Mouse (Mus musculus): ENCODE results near the gene Greb1. TPM values are rescaled to one million over a fixed set of nuclear protein-coding genes. Genes with fewer than 3 reads are reported as not detected.

Greb1 gene
- polyA plus RNA-seq, 1 experiment, result 0.59 TPM

DNA sequence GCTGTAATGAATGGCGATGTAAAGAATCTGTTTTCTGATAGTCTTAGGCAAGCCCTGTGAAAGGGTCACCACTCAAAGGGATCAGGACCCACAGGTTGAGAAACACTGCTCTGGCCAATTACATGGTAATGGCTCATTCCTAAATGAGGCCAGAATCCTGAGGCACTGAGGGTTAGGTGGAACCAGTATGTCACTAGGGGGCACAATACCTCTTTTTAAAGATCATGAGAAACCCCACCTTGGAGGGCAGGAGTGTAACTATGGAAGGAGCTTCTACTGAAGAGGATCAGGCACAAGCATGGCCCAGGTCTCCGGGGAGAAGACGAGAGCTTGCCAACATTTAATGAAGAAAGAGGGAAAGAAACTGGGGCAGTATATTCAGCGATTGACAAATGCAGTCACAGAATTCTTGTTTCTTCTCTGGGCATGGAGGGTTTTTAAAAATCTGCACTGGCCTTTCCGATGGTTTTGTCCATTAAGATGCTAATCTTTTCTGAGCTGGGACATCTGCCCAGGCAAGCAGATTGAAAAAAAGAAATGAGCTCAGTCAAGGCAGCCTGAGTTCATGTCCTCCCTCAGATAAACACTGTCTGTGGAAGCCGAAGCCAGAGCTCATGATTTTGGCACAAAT is 137.6 kb downstream of the Greb1 start:
- WGBS, result 62% methylated on average over 6 of the region's 6 CpGs
- TF ChIP-seq CTCF (conservative IDR thresholded peaks at IDR 0.05; ENCODE audit: insufficient read depth, insufficient read length, low read depth, low read length) (no peak), POLR2A (IDR thresholded peaks at IDR 0.05; ENCODE audit: low read depth, low read length) (no peak)
- Histone ChIP-seq H3K27ac (ENCODE audit: insufficient read depth, low read depth, low read length) (no peak overlapping the region), H3K4me1 (ENCODE audit: control insufficient read depth, insufficient read depth, low read length) (no peaks in the 10 kb centered on the region), H3K4me3 (ENCODE audit: insufficient read depth, low read depth, low read length) (no peak overlapping the region), H3K36me3 (ENCODE audit: control insufficient read depth, insufficient read depth, low read length) (no peaks in the 10 kb centered on the region), H3K27me3 (replicated peaks; ENCODE audit: control insufficient read depth, insufficient read depth, low read length) (no peaks in the 10 kb centered on the region)
- no peak for DNase-seq

DNA sequence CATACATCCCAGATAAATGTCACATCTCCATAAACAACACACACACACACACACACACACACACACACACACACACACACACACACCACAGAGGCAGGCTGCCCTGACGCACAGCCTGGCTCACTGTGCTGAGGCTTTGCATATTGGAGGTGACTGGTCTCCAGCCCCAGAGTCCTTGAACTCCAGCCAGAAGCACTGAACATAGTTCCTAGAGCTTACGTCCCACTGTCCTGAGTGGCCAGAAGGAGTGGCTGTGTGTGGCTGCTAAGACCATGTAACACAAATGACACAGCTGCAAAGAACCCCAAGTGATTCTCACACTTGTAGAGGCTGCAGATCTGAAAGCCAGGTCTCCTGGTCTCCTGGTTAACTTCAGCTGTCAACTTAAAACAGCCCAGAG is 138.8 kb downstream of the Greb1 start:
- H3K4me1 ChIP-seq (ENCODE audit: control insufficient read depth, insufficient read depth, low read length), result no peaks in the 10 kb centered on the region

DNA sequence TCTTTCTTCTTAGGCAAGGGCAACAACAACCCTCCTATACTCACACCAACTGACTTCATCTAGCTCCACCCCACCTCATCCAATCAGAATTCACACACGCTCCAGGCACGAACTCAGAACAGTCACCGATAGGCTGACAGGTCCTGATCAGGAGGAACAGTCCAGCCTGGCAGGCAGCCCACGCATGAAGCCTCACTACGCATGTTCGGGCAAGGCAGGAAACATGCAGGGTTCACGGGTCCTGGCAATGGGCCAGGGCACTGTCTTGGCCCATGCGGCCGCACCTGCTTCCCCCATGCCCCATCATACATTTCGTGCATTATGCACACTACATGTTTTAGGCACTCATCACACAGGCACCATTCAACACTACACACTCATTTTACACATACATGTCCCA is 139.2 kb downstream of the Greb1 start:
- Histone ChIP-seq H3K27me3 (replicated peaks; ENCODE audit: control insufficient read depth, insufficient read depth, low read length) (no peaks in the 10 kb centered on the region), H3K36me3 (ENCODE audit: control insufficient read depth, insufficient read depth, low read length) (no peaks in the 10 kb centered on the region), H3K27ac (ENCODE audit: insufficient read depth, low read depth, low read length) (no peak overlapping the region), H3K4me1 (ENCODE audit: control insufficient read depth, insufficient read depth, low read length) (no peaks in the 10 kb centered on the region), H3K4me3 (ENCODE audit: insufficient read depth, low read depth, low read length) (no peak overlapping the region)
- WGBS, result 75% methylated on average over 10 of the region's 10 CpGs
- no peak for DNase-seq
- TF ChIP-seq CTCF (conservative IDR thresholded peaks at IDR 0.05; ENCODE audit: insufficient read depth, insufficient read length, low read depth, low read length) (no peak), POLR2A (IDR thresholded peaks at IDR 0.05; ENCODE audit: low read depth, low read length) (no peak)

More for the DNA sequence above, 138.8 kb downstream of the Greb1 start:
- Histone ChIP-seq H3K36me3 (ENCODE audit: control insufficient read depth, insufficient read depth, low read length) (no peaks in the 10 kb centered on the region), H3K27ac (ENCODE audit: insufficient read depth, low read depth, low read length) (no peak overlapping the region), H3K4me3 (ENCODE audit: insufficient read depth, low read depth, low read length) (no peak overlapping the region), H3K27me3 (replicated peaks; ENCODE audit: control insufficient read depth, insufficient read depth, low read length) (no peaks in the 10 kb centered on the region)
- DNase-seq, result no peak
- WGBS, result 70% methylated on average over 2 of the region's 2 CpGs
- TF ChIP-seq CTCF (conservative IDR thresholded peaks at IDR 0.05; ENCODE audit: insufficient read depth, insufficient read length, low read depth, low read length) (no peak), POLR2A (IDR thresholded peaks at IDR 0.05; ENCODE audit: low read depth, low read length) (no peak)

DNA sequence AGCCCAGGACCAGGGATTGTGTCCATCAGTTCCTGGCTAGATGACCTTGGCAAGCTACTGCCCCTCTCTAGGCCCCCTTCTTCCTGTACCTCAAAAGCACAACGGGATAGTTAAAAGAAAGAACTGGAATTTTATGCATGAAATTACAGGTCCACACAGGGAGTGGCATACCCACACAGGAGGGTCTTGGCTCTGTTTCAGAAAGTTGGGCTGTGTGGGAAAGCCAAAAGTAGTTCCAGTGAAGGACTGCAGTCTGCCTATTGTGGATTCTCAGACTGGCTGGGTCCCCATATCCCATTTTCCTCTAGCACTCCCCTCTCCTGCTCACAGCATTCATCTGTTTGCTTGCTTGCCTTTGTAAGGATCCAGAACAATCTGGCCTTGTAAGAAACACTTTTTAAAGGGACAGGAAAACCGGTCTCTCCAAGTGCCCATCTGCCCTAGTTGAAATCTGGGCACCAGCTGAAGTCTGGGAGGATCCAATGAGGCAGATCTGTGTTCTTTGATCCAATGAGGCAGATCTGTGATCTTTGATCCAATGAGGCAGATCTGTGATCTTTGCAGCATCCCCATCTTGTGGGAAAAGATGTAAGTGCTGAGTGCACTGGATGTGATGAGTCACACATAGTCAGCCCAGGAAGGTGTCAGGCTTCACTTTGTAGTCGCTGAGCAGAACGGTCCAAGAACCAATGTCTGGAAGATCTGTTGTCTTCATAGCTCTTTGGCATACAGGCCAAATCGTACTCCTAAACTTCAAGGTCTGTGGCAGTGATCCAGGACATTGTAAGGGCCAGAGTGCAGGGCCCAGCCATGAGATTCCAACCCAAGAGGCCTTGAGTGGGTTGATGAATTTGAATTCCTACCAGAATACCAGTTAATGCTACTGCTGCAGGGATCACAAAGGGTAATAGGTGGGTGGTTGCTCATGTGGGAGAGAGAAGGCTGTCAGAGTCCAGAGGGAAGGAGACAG is 143.5 kb downstream of the Greb1 start:
- WGBS, result 43% methylated on average over 5 of the region's 5 CpGs
- H3K36me3 ChIP-seq (ENCODE audit: control insufficient read depth, insufficient read depth, low read length), result no peaks in the 10 kb centered on the region
- H3K4me1 ChIP-seq (ENCODE audit: control insufficient read depth, insufficient read depth, low read length), result no peaks in the 10 kb centered on the region
- H3K27me3 ChIP-seq (replicated peaks; ENCODE audit: control insufficient read depth, insufficient read depth, low read length), result no peaks in the 10 kb centered on the region
- TF ChIP-seq POLR2A (IDR thresholded peaks at IDR 0.05; ENCODE audit: low read depth, low read length), result no peak
- no peak for TF ChIP-seq CTCF (conservative IDR thresholded peaks at IDR 0.05; ENCODE audit: insufficient read depth, insufficient read length, low read depth, low read length)
- no peak overlapping the region for H3K4me3 ChIP-seq (ENCODE audit: insufficient read depth, low read depth, low read length)
- no peak for DNase-seq
- H3K27ac ChIP-seq (ENCODE audit: insufficient read depth, low read depth, low read length), result no peak overlapping the region

DNA sequence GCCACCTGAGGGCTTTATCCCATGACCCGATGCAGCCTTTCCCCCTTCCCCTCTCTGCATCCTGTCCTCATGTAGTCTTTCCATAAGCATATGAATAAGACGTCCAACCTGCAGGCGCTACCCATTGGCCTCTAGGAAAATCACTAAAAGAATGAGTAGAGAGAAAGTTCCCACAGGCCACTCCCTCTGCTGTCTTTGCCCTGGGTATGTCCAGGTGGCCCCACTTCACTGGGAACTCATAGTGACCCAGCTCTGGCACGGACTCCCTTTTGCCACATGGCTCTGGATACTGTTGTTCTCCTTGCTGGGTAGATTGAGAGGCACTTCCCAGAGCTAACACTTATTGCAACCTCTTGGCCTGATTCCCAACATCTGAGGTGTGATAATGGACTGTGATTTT is 145.1 kb downstream of the Greb1 start:
- H3K4me3 ChIP-seq (ENCODE audit: insufficient read depth, low read depth, low read length), result no peak overlapping the region
- TF ChIP-seq CTCF (conservative IDR thresholded peaks at IDR 0.05; ENCODE audit: insufficient read depth, insufficient read length, low read depth, low read length) (no peak), POLR2A (IDR thresholded peaks at IDR 0.05; ENCODE audit: low read depth, low read length) (no peak)
- H3K27me3 ChIP-seq (replicated peaks; ENCODE audit: control insufficient read depth, insufficient read depth, low read length), result no peaks in the 10 kb centered on the region
- H3K36me3 ChIP-seq (ENCODE audit: control insufficient read depth, insufficient read depth, low read length), result no peaks in the 10 kb centered on the region
- 82% methylated on average over 4 of the region's 4 CpGs for WGBS
- no peaks in the 10 kb centered on the region for H3K4me1 ChIP-seq (ENCODE audit: control insufficient read depth, insufficient read depth, low read length)
- no peak for DNase-seq
- H3K27ac ChIP-seq (ENCODE audit: insufficient read depth, low read depth, low read length), result no peak overlapping the region

DNA sequence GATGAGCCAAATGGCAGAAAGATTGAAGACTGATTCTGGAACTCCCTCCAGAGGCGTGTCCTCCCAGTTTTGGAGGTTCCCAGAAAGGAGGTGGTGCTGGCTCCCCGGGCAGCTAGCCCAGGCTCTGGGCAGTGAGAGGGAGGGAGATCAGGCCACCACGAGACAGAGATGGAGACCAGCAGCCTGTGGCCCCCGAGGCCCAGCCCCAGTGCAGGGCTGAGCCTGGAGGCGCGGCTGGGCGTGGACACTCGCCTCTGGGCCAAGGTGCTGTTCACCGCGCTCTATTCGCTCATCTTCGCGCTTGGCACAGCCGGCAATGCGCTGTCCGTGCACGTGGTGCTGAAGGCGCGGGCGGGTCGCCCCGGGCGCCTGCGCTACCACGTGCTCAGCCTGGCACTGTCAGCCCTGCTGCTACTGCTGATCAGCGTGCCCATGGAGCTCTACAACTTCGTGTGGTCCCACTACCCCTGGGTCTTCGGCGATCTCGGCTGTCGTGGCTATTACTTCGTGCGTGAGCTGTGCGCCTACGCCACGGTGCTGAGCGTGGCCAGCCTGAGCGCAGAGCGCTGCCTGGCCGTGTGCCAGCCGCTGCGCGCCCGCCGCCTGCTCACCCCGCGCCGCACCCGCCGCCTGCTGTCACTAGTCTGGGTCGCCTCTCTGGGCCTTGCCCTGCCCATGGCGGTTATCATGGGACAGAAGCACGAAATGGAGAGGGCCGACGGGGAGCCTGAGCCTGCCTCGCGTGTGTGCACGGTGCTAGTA is 147.2 kb downstream of the Greb1 start, which contains the start of gene Ntsr2:
TSS of gene Ntsr2 (plus strand) at position 51 of the 762 bp plus-strand sequence.
- H3K27me3 ChIP-seq (replicated peaks; ENCODE audit: control insufficient read depth, insufficient read depth, low read length), result no peaks in the 10 kb centered on the region
- no peaks in the 10 kb centered on the region for H3K36me3 ChIP-seq (ENCODE audit: control insufficient read depth, insufficient read depth, low read length)
- DNase-seq, result peak; percentile 89
- H3K4me3 ChIP-seq (ENCODE audit: insufficient read depth, low read depth, low read length), result no peak within 1 kb of the TSS
- H3K27ac ChIP-seq (ENCODE audit: insufficient read depth, low read depth, low read length), result no peak within 1 kb of the TSS
- no peak for TF ChIP-seq POLR2A (IDR thresholded peaks at IDR 0.05; ENCODE audit: low read depth, low read length)
- no peak for TF ChIP-seq CTCF (conservative IDR thresholded peaks at IDR 0.05; ENCODE audit: insufficient read depth, insufficient read length, low read depth, low read length)
- H3K4me1 ChIP-seq (ENCODE audit: control insufficient read depth, insufficient read depth, low read length), result no peaks in the 10 kb centered on the region
- 5% methylated on average over 58 of the region's 58 CpGs for WGBS

Measured in kidney, adult 2 months (tissue).